Mouse (Mus musculus) hindbrain, postnatal 0 days (tissue): ENCODE data around the gene Ifnz. TPM values are rescaled to one million over a fixed set of nuclear protein-coding genes. Genes with fewer than 3 reads are reported as not detected.
A peak's percentile ranks its signal among the peaks of the same experiment; 100 is the strongest.
"Not testable (repeated sequence)": the region's sequence is repeated elsewhere in the genome, so short reads cannot be mapped to it uniquely, and the experiment has no call there.

ENCODE experiments used
- ATAC-seq: fragments of 200-750 bp; cut with Nextera tagmentation; 2 replicates; pipeline ENCODE4 v1.8.0; 2017; ENCODE audit warnings: mild to moderate bottlenecking, moderate TSS enrichment, moderate library complexity
- DNase-seq: peaks from one replicate; pipeline ENCODE4 v3.0.0-alpha.2; 2015; ENCODE audit warnings: low spot score
- H3K27ac ChIP-seq: fragments of 300-500 bp; sonication (generic); 2 replicates; pipeline ENCODE4 v1.5.1; 2014; ENCODE audit warnings: mild to moderate bottlenecking
- H3K27me3 ChIP-seq: fragments of 300-500 bp; sonication (generic); 2 replicates; pipeline ENCODE4 v1.6.1; 2014; ENCODE audit warnings: low read length, mixed read lengths; ENCODE audit not compliant: insufficient read depth
- H3K36me3 ChIP-seq: fragments of 300-500 bp; sonication (generic); 2 replicates; pipeline ENCODE4 v1.6.1; 2014; ENCODE audit warnings: low read length, mixed read lengths; ENCODE audit not compliant: insufficient read depth
- H3K4me1 ChIP-seq: fragments of 300-500 bp; sonication (generic); 2 replicates; pipeline ENCODE4 v1.6.1; 2014; ENCODE audit warnings: antibody characterized with exemption, low read length, mixed read lengths; ENCODE audit not compliant: insufficient read depth
- H3K4me2 ChIP-seq: fragments of 300-500 bp; sonication (generic); 2 replicates; pipeline ENCODE4 v1.6.1; 2014; ENCODE audit warnings: low read depth, mild to moderate bottlenecking, low read length, moderate library complexity, mixed read lengths
- H3K4me3 ChIP-seq: fragments of 300-500 bp; sonication (generic); 2 replicates; pipeline ENCODE4 v1.5.1; 2014; ENCODE audit warnings: low read length
- H3K9ac ChIP-seq: fragments of 300-500 bp; sonication (generic); replicated peaks from 2 replicates; pipeline ENCODE4 v1.6.1; 2014; ENCODE audit warnings: mild to moderate bottlenecking, low read length, moderate library complexity, mixed read lengths
- H3K9me3 ChIP-seq: fragments of 300-500 bp; sonication (generic); 2 replicates; pipeline ENCODE4 v1.6.1; 2016; ENCODE audit warnings: low read length, mixed read lengths
- CTCF ChIP-seq: IDR thresholded peaks from 2 replicates; pipeline ENCODE4 v1.5.1; 2016; ENCODE audit warnings: antibody characterized with exemption, control low read depth, low read depth
- WGBS: fragments of 180-500 bp; shearing (Covaris S2); extraction: QIAGEN DNeasy Blood & Tissue Kit; methylation state at CpG from one replicate; pipeline ENCODE4 v1.1.7; 2014; 5-methylcytosine and 5-hydroxymethylcytosine counted together
- polyA plus RNA-seq: library from polyadenylated mRNA; unstranded; fragments of >200 nt; fragmentation: Nextera tagmentation; extraction: Ambion mirVana; gene quantifications from 2 replicates; pipeline ENCODE4 v1.2.1, GENCODE M21; 2015
- total RNA-seq: library from RNA; depleted of rRNA; stranded (reverse); fragments of >200 nt; gene quantifications from 2 replicates; pipeline ENCODE4 v1.2.3, GENCODE M21; 2014; rRNA removed

Ifnz gene
- total RNA-seq (not detected in 2 replicates), polyA plus RNA-seq (not detected in 2 replicates)

DNA sequence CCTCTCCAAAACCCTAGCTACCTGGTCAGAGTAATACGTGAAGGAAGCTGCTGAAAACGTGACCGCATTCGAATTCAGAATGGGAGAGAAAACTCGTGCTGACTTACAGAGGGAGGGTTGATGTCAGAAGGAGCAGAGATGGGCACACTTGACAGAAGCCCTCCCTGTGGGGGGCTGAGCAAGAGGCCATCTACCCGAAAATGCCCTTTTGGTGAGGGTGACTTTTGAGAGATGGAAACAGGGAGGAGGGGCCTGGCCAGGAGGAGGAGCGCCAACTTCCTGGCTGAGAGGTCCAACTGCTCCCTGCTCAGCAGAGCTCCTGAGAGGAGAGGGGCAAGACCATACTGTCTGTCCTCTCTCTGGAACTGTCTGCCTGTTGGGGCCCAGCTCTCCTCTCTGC, at the start of gene Ifnz:
TSS of gene Ifnz (plus strand) at position 301 of the 400 bp plus-strand sequence.
- H3K4me2 ChIP-seq: peak within 1 kb of the TSS; percentile 23; the same call in 1 of the 2 replicates
- not testable (repeated sequence) for H3K9ac ChIP-seq, ATAC-seq, DNase-seq, H3K4me1 ChIP-seq, H3K36me3 ChIP-seq, H3K27me3 ChIP-seq, H3K4me3 ChIP-seq, H3K9me3 ChIP-seq, H3K27ac ChIP-seq
- 14% methylated on average over 4 of the region's 7 CpGs for WGBS

DNA sequence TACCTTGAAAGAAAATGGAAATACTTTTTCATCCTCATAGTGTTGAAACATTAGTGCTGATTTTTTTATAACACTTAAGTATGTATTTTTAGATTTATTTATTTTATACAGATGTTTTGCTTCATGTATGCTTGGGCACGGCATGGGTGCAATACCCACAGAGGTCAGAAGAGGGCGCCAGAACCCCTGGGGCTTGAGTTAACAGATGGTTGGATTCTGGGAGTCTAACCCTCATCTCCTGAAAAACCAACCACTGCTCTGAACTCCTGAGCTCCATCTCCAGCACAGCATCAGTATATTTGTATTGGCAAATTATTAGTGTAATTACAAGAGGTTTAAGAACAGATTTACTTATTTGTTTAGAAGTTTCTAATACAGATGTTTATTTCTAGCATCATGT, 43.5 kb upstream of the Ifnz start:
- no peaks in the 10 kb centered on the region for H3K27me3 ChIP-seq
- TF ChIP-seq CTCF: peak; percentile 82
- no peak overlapping the region for H3K9ac ChIP-seq
- H3K9me3 ChIP-seq: no peaks in the 10 kb centered on the region
- 2% methylated on average over 2 of the region's 2 CpGs for WGBS
- no peaks in the 10 kb centered on the region for H3K36me3 ChIP-seq
- DNase-seq: peak; percentile 69
- ATAC-seq: no peak
- no peak overlapping the region for H3K4me3 ChIP-seq
- H3K4me1 ChIP-seq: no peaks in the 10 kb centered on the region
- no peak overlapping the region for H3K27ac ChIP-seq
- no peak overlapping the region for H3K4me2 ChIP-seq

DNA sequence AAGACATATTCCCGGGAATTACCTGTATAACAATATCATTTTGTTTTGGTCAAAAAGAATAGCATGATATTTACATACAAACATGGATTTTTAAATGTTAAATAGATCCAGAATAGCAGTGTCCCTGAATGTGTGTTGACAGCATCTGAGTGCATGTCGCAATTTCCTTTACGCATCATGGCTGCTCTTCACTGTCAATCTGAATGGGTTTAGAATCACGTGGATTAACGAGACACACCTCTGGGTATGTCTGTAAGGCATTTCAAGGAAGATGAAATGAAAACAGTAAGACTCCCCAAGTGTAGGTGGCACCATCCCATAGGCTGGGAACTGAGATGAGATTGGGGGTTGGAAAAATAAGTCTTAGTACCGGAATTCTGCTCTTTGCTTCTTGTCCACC, 42.9 kb upstream of the Ifnz start:
- Histone ChIP-seq H3K36me3 (no peaks in the 10 kb centered on the region), H3K4me3 (no peak overlapping the region), H3K4me2 (no peak overlapping the region), H3K9ac (no peak overlapping the region), H3K27ac (no peak overlapping the region), H3K9me3 (no peaks in the 10 kb centered on the region), H3K27me3 (no peaks in the 10 kb centered on the region), H3K4me1 (no peaks in the 10 kb centered on the region)
- ATAC-seq (no peak), DNase-seq (no peak)
- WGBS: 88% methylated on average over 6 of the region's 6 CpGs
- no peak for TF ChIP-seq CTCF

DNA sequence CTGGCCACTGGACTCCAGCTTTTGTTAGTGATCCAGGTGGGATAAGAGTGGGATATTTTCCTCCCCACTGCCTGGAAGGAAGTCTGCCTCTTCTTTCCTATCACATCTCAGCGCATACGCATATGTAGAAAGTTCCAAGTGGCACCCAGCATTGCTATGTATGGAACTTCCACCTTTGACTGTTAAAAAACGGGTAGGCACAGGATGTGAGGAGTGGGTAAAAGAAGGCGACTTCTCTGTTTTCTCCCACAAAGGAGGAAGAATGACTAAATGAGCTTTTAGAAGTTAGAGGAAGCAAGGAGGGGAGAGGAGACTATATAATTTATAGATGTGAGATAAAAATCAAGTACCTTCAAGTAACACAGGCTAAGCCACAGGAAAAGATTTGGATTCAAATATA, 40.5 kb upstream of the Ifnz start:
- no peak overlapping the region for H3K4me2 ChIP-seq
- H3K36me3 ChIP-seq: no peaks in the 10 kb centered on the region
- no peak overlapping the region for H3K4me3 ChIP-seq
- H3K9ac ChIP-seq: no peak overlapping the region
- ATAC-seq (no peak), DNase-seq (no peak)
- no peak for TF ChIP-seq CTCF
- 83% methylated on average over 4 of the region's 4 CpGs for WGBS
- H3K9me3 ChIP-seq: no peaks in the 10 kb centered on the region
- H3K4me1 ChIP-seq: no peaks in the 10 kb centered on the region
- H3K27me3 ChIP-seq: no peaks in the 10 kb centered on the region
- H3K27ac ChIP-seq: no peak overlapping the region

DNA sequence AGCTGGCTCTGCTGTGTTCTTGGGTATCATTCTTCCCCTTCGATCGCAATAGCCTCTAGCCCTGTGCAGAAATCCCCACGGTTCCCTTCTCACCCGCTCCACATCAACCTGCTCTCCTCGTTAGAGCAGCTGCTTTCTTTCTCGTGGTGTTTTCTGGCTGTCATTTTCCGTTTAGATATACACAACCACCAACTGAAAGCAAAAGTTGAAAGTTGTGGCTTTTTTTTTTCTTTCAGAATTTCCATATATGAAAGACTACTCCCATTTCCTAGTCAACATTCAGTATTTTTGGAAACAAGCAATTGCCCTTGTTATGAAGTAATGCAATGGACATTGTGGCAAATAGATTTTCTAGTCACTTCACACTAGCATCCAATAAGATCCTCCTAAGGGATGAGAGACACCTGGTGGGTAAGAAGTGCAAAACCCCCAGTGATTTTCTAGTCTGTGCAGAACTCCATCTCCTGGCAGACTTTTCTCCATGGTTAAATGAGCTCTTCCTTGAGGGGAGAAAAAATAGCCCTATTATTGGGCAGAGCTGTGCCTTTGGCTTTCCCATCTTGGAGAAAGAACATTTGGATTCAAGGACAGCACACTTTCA, 39.1 kb upstream of the Ifnz start:
- TF ChIP-seq CTCF: peak; percentile 39; the same call in 1 of the 2 replicates

DNA sequence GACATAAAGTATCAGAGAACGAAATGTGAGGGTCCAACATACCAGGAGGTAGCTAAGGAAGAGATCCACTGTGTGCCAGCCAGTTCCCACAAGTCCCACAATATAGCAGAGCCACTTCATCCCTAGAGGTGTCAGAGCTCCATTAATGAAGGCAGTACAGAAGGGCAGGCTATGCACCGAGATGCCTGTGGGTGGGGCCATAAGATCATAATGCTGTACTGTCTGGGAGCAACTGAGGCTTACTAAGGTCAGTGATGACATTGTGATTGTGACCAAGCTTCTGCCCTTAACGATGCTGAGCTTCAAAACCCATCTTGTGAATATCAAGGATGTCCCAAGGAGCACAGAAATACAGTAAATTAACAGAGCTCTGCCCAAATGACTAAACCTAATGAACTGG, 37.7 kb upstream of the Ifnz start:
- H3K4me1 ChIP-seq: no peaks in the 10 kb centered on the region
- no peaks in the 10 kb centered on the region for H3K9me3 ChIP-seq
- 79% methylated on average over 3 of the region's 3 CpGs for WGBS
- no peak for ATAC-seq
- H3K27ac ChIP-seq: no peak overlapping the region
- DNase-seq: no peak
- H3K9ac ChIP-seq: no peak overlapping the region
- no peak overlapping the region for H3K4me2 ChIP-seq
- TF ChIP-seq CTCF: no peak
- no peak overlapping the region for H3K4me3 ChIP-seq
- no peaks in the 10 kb centered on the region for H3K27me3 ChIP-seq
- no peaks in the 10 kb centered on the region for H3K36me3 ChIP-seq

More for the DNA sequence above, 39.1 kb upstream of the Ifnz start:
- Histone ChIP-seq H3K9me3 (no peaks in the 10 kb centered on the region), H3K9ac (no peak overlapping the region), H3K27ac (no peak overlapping the region), H3K4me2 (no peak overlapping the region), H3K4me1 (no peaks in the 10 kb centered on the region), H3K27me3 (no peaks in the 10 kb centered on the region), H3K36me3 (no peaks in the 10 kb centered on the region), H3K4me3 (no peak overlapping the region)
- WGBS: 80% methylated on average over 7 of the region's 7 CpGs
- DNase-seq (no peak), ATAC-seq (no peak)

DNA sequence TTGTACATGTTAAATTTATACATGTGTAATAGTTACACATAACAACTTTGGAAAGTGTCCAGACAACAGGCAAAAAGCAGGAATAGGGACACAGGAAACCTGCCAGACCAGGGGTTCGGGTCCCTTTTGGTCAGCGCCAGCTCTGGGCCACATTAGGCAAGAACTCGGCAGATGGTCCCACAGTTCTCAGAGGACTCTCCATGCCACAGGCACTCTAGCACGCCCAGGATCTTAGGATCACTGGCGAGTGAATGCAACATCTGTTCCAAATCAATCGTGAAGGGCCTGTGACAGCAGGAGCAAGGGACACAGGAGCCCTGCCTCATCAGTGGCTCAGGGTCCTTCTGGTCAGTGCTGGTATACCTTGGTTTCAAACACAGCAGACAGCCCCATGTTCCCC, 32.0 kb upstream of the Ifnz start:
- no peak overlapping the region for H3K9ac ChIP-seq
- no peaks in the 10 kb centered on the region for H3K4me1 ChIP-seq
- no peak overlapping the region for H3K4me3 ChIP-seq
- no peak for ATAC-seq
- H3K27me3 ChIP-seq: no peaks in the 10 kb centered on the region
- no peak overlapping the region for H3K4me2 ChIP-seq
- 63% methylated on average over 6 of the region's 6 CpGs for WGBS
- no peaks in the 10 kb centered on the region for H3K9me3 ChIP-seq
- H3K27ac ChIP-seq: no peak overlapping the region
- no peak for DNase-seq
- TF ChIP-seq CTCF: no peak
- H3K36me3 ChIP-seq: no peaks in the 10 kb centered on the region

DNA sequence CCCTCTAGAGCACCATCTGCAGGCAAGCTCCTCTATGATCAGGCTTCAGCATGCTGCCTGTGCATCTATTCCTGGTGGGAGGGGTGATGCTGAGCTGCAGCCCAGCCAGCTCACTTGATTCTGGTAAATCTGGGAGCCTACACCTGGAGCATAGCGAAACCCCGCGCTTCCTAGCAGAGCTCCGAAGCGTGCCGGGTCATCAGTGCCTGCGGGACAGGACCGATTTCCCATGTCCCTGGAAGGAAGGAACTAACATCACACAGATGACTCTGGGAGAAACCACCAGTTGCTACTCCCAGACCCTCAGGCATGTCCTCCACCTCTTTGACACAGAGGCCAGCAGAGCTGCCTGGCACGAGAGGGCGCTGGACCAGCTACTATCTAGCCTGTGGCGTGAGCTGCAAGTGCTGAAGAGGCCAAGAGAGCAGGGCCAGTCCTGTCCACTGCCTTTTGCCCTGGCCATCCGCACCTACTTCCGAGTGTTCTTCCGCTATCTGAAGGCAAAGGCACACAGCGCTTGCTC, 27.1 kb upstream of the Ifnz start, which contains the start of gene Gm13271:
TSS of gene Gm13271 (plus strand) at position 51 of the 523 bp plus-strand sequence.
- WGBS: 77% methylated on average over 13 of the region's 15 CpGs
- H3K9ac ChIP-seq, ATAC-seq, DNase-seq, H3K27ac ChIP-seq, H3K36me3 ChIP-seq, H3K27me3 ChIP-seq, H3K4me3 ChIP-seq, H3K4me1 ChIP-seq, H3K9me3 ChIP-seq, H3K4me2 ChIP-seq: not testable (repeated sequence)

DNA sequence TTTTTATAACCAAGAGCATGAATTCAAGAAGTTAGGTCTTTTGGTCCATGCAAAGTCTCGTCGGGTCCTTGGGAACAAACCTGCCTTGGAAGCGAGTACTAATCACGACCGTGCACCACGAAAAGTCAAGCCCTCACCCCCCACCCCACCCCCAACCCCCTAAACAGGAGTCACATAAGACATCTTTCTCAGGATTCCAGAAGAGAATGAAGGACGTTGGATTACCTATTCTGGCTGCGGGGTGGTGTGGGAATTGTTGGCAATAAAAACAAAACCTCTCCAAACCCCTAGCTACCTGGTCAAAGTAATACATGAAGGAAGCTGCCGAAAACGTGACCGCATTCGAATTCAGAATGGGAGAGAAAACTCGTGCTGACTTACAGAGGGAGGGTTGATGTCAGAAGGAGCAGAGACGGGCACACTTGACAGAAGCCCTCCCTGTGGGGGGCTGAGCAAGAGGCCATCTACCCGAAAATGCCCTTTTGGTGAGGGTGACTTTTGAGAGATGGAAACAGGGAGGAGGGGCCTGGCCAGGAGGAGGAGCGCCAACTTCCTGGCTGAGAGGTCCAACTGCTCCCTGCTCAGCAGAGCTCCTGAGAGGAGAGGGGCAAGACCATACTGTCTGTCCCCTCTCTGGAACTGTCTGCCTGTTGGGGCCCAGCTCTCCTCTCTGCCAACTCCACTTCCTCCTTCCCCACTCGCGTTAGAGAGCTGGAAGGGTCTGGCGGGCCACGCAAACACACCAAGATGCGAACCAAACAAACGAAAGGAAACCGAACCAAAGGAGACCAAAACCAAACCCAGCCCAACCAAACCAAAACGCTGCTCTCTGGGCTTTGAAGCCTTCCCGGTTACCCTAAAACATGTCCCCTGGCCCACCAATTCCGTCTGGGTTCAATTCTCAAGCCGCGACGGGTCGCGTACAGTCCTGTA, 25.1 kb upstream of the Ifnz start:
- not testable (repeated sequence) for H3K4me1 ChIP-seq, H3K36me3 ChIP-seq, ATAC-seq, H3K27me3 ChIP-seq, H3K9me3 ChIP-seq
- H3K9ac ChIP-seq: peak overlapping the region; percentile 37
- DNase-seq: peak; percentile 1
- 12% methylated on average over 28 of the region's 31 CpGs for WGBS
- H3K27ac ChIP-seq: peak overlapping the region; percentile 78
- peak overlapping the region; percentile 63 for H3K4me2 ChIP-seq
- peak overlapping the region; percentile 41 for H3K4me3 ChIP-seq
